Comparison of ENCODE assay signal across 31 mouse cellular contexts in the genomic region with DNA sequence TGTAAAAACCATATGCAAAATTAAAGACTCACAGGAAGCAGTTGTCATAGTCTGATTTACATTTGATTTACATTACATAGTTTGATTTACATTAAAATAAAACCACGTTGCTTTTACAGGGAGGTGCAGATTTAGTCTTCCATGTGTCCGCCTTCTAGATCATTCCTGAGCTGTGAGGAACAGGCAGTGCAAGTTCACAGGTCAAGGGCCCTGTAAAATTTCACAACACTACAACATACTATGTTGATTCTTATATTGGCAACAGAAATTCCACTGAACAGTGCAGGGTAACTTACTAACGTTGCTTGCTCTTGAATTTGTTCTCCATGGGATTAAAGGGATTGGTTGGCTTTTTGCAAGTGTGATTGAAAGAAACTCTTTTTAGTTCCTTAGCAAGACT.
A peak's percentile ranks its signal among the peaks of the same experiment; 100 is the strongest.
DNase-seq lines count a peak whose midpoint lies in the region; ATAC-seq and TF ChIP-seq lines count a peak whose summit lies in the region.
"Had no signal": no experiment of that assay in that cellular context is flagged by ENCODE, and none has a peak within 500 bp of the region (broad histone marks: within the 10 kb centered on the region; RNA-seq: fewer than 3 reads in every experiment).

No protein-coding gene starts in this region.

- H3K9ac ChIP-seq in kidney, embryonic 14.5 days (ENCODE audit: low read depth, low read length), result no peak overlapping the region
- H3K9ac ChIP-seq in lung, postnatal 0 days (replicated peaks; ENCODE audit: low read depth), result no peak overlapping the region
- no peak overlapping the region for H3K9ac ChIP-seq in hindbrain, embryonic 11.5 days (ENCODE audit: low read depth, low read length)
- H3K9ac ChIP-seq: hindbrain, embryonic 14.5 days; liver, embryonic 15.5 days; lung, embryonic 15.5 days; midbrain, embryonic 15.5 days; neural tube, embryonic 15.5 days; stomach, embryonic 15.5 days had no signal

- no peaks in the 10 kb centered on the region for H3K9me3 ChIP-seq in kidney, embryonic 14.5 days (ENCODE audit: control insufficient read depth, low read length)
- H3K9me3 ChIP-seq in lung, postnatal 0 days (ENCODE audit: low read length), result no peaks in the 10 kb centered on the region
- H3K9me3 ChIP-seq in hindbrain, embryonic 11.5 days (ENCODE audit: control insufficient read depth, low read length), result no peaks in the 10 kb centered on the region
- H3K9me3 ChIP-seq: liver, embryonic 15.5 days; lung, embryonic 15.5 days; midbrain, embryonic 10.5 days; midbrain, embryonic 15.5 days; neural tube, embryonic 15.5 days; stomach, embryonic 15.5 days had no signal

- DNase-seq in kidney, postnatal 4 days, result no peak
- DNase-seq in lung, postnatal 0 days (ENCODE audit: low spot score), result peak; percentile 54
- DNase-seq in lung, postnatal 14 days, result no peak
- peak; percentile 58 for DNase-seq in NIH3T3 (ENCODE audit: low read depth)
- DNase-seq in hindbrain, embryonic 11.5 days (ENCODE audit: low spot score), result no peak
- DNase-seq: adrenal gland, postnatal 14 days; cerebellum, adult 11 months; cerebellum, adult 9-10 months; cerebellum, postnatal 36 days; gastrocnemius, postnatal 14 days; heart, adult 11 months; heart, postnatal 4 days; kidney, postnatal 25 days; retina, postnatal 1 day; right cerebral cortex, postnatal 14 days; thymus, adult 18-20 months; thymus, postnatal 36 days had no signal

- TF ChIP-seq CTCF in lung, postnatal 0 days (IDR thresholded peaks at IDR 0.05), result no peak
- no peak for TF ChIP-seq CTCF in embryonic fibroblast, embryonic 13.5 days (IDR thresholded peaks at IDR 0.05; ENCODE audit: borderline replicate concordance, insufficient read depth, low read length)

- no peak for ATAC-seq in kidney, embryonic 14.5 days (ENCODE audit: low FRiP score, low TSS enrichment)
- peak; percentile 60 for ATAC-seq in lung, postnatal 0 days
- ATAC-seq in hindbrain, embryonic 11.5 days (ENCODE audit: low FRiP score), result no peak
- ATAC-seq: CD4-positive, CD25-positive, alpha-beta regulatory T cell, adult 4 months; forebrain, embryonic 16.5 days; intestine, postnatal 0 days had no signal

- H3K27ac ChIP-seq in kidney, embryonic 14.5 days (ENCODE audit: low read depth, low read length), result peak overlapping the region; percentile 52; the same call in 1 of the 2 replicates
- H3K27ac ChIP-seq in lung, postnatal 0 days (ENCODE audit: low read length), result no peak overlapping the region
- H3K27ac ChIP-seq in embryonic fibroblast, embryonic 13.5 days (ENCODE audit: insufficient read depth, low read length), result peak overlapping the region; percentile 49
- no peak overlapping the region for H3K27ac ChIP-seq in hindbrain, embryonic 11.5 days (ENCODE audit: low read depth, low read length)
- H3K27ac ChIP-seq: hindbrain, embryonic 14.5 days; liver, embryonic 15.5 days; lung, embryonic 15.5 days; midbrain, embryonic 10.5 days; neural tube, embryonic 15.5 days; stomach, embryonic 15.5 days had no signal

- no peak for TF ChIP-seq POLR2A in embryonic fibroblast, embryonic 13.5 days (IDR thresholded peaks at IDR 0.05; ENCODE audit: low read depth, low read length)

- TF ChIP-seq EP300 in lung, postnatal 0 days (IDR thresholded peaks at IDR 0.05), result no peak

- H3K4me2 ChIP-seq in kidney, embryonic 14.5 days (replicated peaks; ENCODE audit: low read depth, low read length), result no peak overlapping the region
- H3K4me2 ChIP-seq in lung, postnatal 0 days (replicated peaks; ENCODE audit: low read depth, low read length), result no peak overlapping the region
- no peak overlapping the region for H3K4me2 ChIP-seq in hindbrain, embryonic 11.5 days (replicated peaks; ENCODE audit: low read depth, low read length)
- H3K4me2 ChIP-seq: heart, embryonic 11.5 days; hindbrain, embryonic 14.5 days; liver, embryonic 15.5 days; lung, embryonic 15.5 days; midbrain, embryonic 15.5 days; neural tube, embryonic 15.5 days; stomach, embryonic 15.5 days had no signal

- H3K36me3 ChIP-seq in kidney, embryonic 14.5 days (ENCODE audit: control insufficient read depth, insufficient read depth, low read length), result no peaks in the 10 kb centered on the region
- H3K36me3 ChIP-seq in lung, postnatal 0 days (ENCODE audit: insufficient read depth, low read length), result no peaks in the 10 kb centered on the region
- H3K36me3 ChIP-seq in hindbrain, embryonic 11.5 days (ENCODE audit: control insufficient read depth, insufficient read depth, low read length), result no peaks in the 10 kb centered on the region
- H3K36me3 ChIP-seq: liver, embryonic 15.5 days; lung, embryonic 15.5 days; midbrain, embryonic 10.5 days; midbrain, embryonic 15.5 days; neural tube, embryonic 15.5 days; stomach, embryonic 15.5 days had no signal

- WGBS in kidney, embryonic 14.5 days, result 49% methylated on average over 3 of the region's 3 CpGs
- 29% methylated on average over 3 of the region's 3 CpGs for WGBS in lung, postnatal 0 days
- WGBS in hindbrain, embryonic 11.5 days, result 63% methylated on average over 3 of the region's 3 CpGs

- peaks cover 4% of the 10 kb centered on the region; the same call in 1 of the 2 replicates for H3K4me1 ChIP-seq in kidney, embryonic 14.5 days (ENCODE audit: control insufficient read depth, insufficient read depth, low read length)
- H3K4me1 ChIP-seq in lung, postnatal 0 days (ENCODE audit: insufficient read depth, low read depth, low read length), result no peaks in the 10 kb centered on the region; the same call in 1 of the 2 replicates
- H3K4me1 ChIP-seq in embryonic fibroblast, embryonic 13.5 days (ENCODE audit: control insufficient read depth, insufficient read depth, low read length), result peaks cover 13% of the 10 kb centered on the region
- no peaks in the 10 kb centered on the region for H3K4me1 ChIP-seq in hindbrain, embryonic 11.5 days (replicated peaks; ENCODE audit: control insufficient read depth, insufficient read depth, low read length)
- H3K4me1 ChIP-seq: liver, embryonic 15.5 days; stomach, embryonic 15.5 days had no signal

- no peak overlapping the region for H3K4me3 ChIP-seq in kidney, embryonic 14.5 days (ENCODE audit: low read length)
- no peak overlapping the region for H3K4me3 ChIP-seq in lung, postnatal 0 days (ENCODE audit: low read depth, low read length)
- no peak overlapping the region for H3K4me3 ChIP-seq in embryonic fibroblast, embryonic 13.5 days (ENCODE audit: insufficient read depth, low read length)
- no peak overlapping the region for H3K4me3 ChIP-seq in hindbrain, embryonic 11.5 days (ENCODE audit: low read depth, low read length)
- H3K4me3 ChIP-seq: layer of hippocampus, adult 2 months; liver, embryonic 15.5 days; lung, embryonic 15.5 days; midbrain, embryonic 10.5 days; midbrain, embryonic 15.5 days; neural tube, embryonic 15.5 days; stomach, embryonic 15.5 days had no signal

- no peaks in the 10 kb centered on the region for H3K27me3 ChIP-seq in kidney, embryonic 14.5 days (ENCODE audit: control insufficient read depth, insufficient read depth, low read length)
- H3K27me3 ChIP-seq in lung, postnatal 0 days (replicated peaks; ENCODE audit: insufficient read depth, low read length), result no peaks in the 10 kb centered on the region
- no peaks in the 10 kb centered on the region for H3K27me3 ChIP-seq in hindbrain, embryonic 11.5 days (ENCODE audit: control insufficient read depth, insufficient read depth, low read length)
- H3K27me3 ChIP-seq: liver, embryonic 15.5 days; lung, embryonic 15.5 days; midbrain, embryonic 15.5 days; neural tube, embryonic 15.5 days; stomach, embryonic 15.5 days had no signal

Comparison
In these comparisons a context has a peak if more than half of its experiments do, and no peak if none do; other contexts are left out.
1. DNase-seq: peak in lung, postnatal 0 days (single experiment) and NIH3T3 (single experiment); none in kidney, postnatal 4 days (0 of 2), lung, postnatal 14 days (single experiment) and hindbrain, embryonic 11.5 days (single experiment).
2. H3K27ac ChIP-seq: peak in kidney, embryonic 14.5 days (single experiment) and embryonic fibroblast, embryonic 13.5 days (single experiment); none in lung, postnatal 0 days (single experiment) and hindbrain, embryonic 11.5 days (single experiment).